Mouse (Mus musculus) midbrain, embryonic 10.5 days (tissue): Measurements from ENCODE around the gene Myo10. TPM values are rescaled to one million over a fixed set of nuclear protein-coding genes. Genes with fewer than 3 reads are reported as not detected.

Source experiments
- DNase-seq: peaks from one replicate; pipeline ENCODE4 v3.0.0-alpha.2; 2017; ENCODE audit warnings: low spot score
- H3K27ac ChIP-seq: fragments of 300-500 bp; sonication (generic); replicated peaks from 2 replicates; pipeline ENCODE4 v1.5.1; 2016; ENCODE audit warnings: mild to moderate bottlenecking
- H3K27me3 ChIP-seq: fragments of 300-500 bp; sonication (generic); 2 replicates; pipeline ENCODE4 v1.6.1; 2016; ENCODE audit warnings: low read depth, mild to moderate bottlenecking; ENCODE audit not compliant: poor library complexity, severe bottlenecking
- H3K36me3 ChIP-seq: fragments of 300-500 bp; sonication (generic); 2 replicates; pipeline ENCODE4 v1.6.1; 2016; ENCODE audit warnings: mild to moderate bottlenecking, moderate library complexity
- H3K4me1 ChIP-seq: fragments of 300-500 bp; sonication (generic); 2 replicates; pipeline ENCODE4 v1.6.1; 2016
- H3K4me3 ChIP-seq: fragments of 300-500 bp; sonication (generic); 2 replicates; pipeline ENCODE4 v1.5.1; 2016; ENCODE audit warnings: mild to moderate bottlenecking, moderate library complexity
- H3K9me3 ChIP-seq: fragments of 300-500 bp; sonication (generic); replicated peaks from 2 replicates; pipeline ENCODE4 v1.6.1; 2016; ENCODE audit warnings: mild to moderate bottlenecking
- WGBS: fragments of 180-500 bp; shearing (Covaris S2); methylation state at CpG from one replicate; pipeline ENCODE4 v1.1.7; 2016; 5-methylcytosine and 5-hydroxymethylcytosine counted together
- polyA plus RNA-seq: library from polyadenylated mRNA; unstranded; fragments of >200 nt; fragmentation: Nextera tagmentation; extraction: Ambion mirVana; gene quantifications from 2 replicates; pipeline ENCODE4 v1.2.1, GENCODE M21; 2016

The Myo10 gene
- polyA plus RNA-seq, 1 experiment from 2014 or later, result 74.7 TPM

GRCm38 (mm10) chr15:25834920-25835674, 212.8 kb downstream of the Myo10 start:
- no peak for DNase-seq
- H3K9me3 ChIP-seq, result peaks cover 7% of the 10 kb centered on the region; the same call in 1 of the 2 replicates
- H3K27me3 ChIP-seq, result no peaks in the 10 kb centered on the region
- H3K36me3 ChIP-seq, result no peaks in the 10 kb centered on the region
- 88% methylated on average over 17 of the region's 17 CpGs for WGBS
- no peaks in the 10 kb centered on the region for H3K4me1 ChIP-seq
- no peak overlapping the region for H3K27ac ChIP-seq
- H3K4me3 ChIP-seq, result no peak overlapping the region

- Histone ChIP-seq H3K4me3 (peak overlapping the region; percentile 88), H3K27me3 (peaks cover 46% of the 10 kb centered on the region), H3K9me3 (peaks cover 1% of the 10 kb centered on the region; the same call in 1 of the 2 replicates), H3K27ac (peak overlapping the region; percentile 87), H3K4me1 (peaks cover 34% of the 10 kb centered on the region), H3K36me3 (no peaks in the 10 kb centered on the region)
- peak; percentile 26 for DNase-seq
- WGBS, result 12% methylated on average over 16 of the region's 16 CpGs
These were observed 220.2 kb downstream of the Myo10 start for GRCm38 (mm10) chr15:25842462-25843085.

DNA sequence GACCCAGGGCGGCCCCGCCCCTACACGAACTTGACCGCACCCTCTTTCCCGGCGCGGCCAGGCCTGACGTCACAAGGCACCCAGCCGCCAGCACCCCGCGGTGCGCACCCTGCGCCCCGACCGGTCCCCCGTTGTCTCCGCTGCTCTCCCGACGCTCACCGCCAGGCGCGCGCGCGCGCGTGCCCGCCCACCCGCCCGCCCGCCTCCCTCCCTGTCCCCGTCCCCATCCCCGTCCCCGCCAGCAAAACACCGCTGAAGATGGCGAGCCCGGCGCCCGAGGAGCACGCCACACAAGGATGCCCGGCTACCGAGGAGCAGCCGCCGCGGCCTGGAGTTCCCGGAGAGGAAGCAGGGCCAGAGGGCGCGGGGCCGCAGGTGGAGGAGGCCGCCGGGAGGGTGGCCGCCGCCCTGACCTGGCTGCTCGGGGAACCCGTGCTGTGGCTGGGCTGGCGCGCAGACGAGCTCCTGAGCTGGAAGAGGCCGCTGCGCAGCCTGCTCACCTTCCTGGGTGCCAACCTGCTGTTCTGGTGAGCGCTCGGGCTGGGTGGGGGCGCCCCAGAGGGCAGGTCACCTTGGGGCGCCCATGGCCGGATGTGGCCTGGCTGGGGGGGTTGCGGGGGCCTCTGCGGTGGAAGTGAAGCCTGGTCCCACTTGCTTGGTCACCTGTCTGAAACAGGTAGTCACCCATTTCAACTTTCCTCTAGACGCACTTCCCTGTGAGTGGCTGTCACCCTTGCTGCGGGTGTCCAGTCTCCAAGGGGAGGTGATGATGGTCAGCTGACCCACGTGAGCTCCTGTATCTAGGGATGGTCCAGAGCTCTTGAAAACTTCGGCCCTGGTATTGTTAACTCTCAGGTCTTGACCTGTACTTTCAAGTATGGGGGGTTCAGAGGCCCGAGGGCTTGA, 221.0 kb downstream of the Myo10 start, which contains the start of gene Retreg1:
Gene Retreg1 (plus strand): TSS at position 95 of the 906 bp plus-strand sequence.
- Histone ChIP-seq H3K27ac (peak within 1 kb of the TSS; percentile 87), H3K9me3 (no peaks in the 10 kb centered on the region), H3K4me3 (peak within 1 kb of the TSS; percentile 88), H3K36me3 (no peaks in the 10 kb centered on the region), H3K27me3 (peaks cover 46% of the 10 kb centered on the region), H3K4me1 (peaks cover 34% of the 10 kb centered on the region)
- DNase-seq, result peak; percentile 69
- 1% methylated on average over 58 of the region's 72 CpGs for WGBS

GRCm38 (mm10) chr15:25844013-25844570, 221.8 kb downstream of the Myo10 start:
- 13% methylated on average over 11 of the region's 11 CpGs for WGBS
- H3K9me3 ChIP-seq, result no peaks in the 10 kb centered on the region

DNA sequence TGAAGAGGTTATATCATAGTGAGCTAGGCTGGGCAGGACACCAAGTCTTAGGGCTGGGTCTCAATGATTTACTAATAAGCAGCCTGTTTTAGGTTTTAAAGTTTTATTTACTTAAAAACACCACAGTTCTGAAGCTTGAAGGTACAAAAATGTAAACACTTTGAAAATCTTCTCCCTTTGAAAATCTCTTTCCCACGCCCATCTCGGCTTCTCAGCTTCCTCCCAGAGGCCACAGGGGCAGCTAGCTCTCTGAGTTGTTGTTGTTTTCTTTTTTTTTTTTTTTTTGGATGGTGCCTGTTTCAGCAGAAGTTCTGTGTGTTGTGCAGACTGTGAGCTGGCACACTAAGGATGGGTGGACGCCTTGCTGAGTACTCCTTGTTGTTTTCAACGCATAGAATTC, 222.4 kb downstream of the Myo10 start:
- Histone ChIP-seq H3K9me3 (no peaks in the 10 kb centered on the region), H3K4me3 (no peak overlapping the region), H3K27ac (no peak overlapping the region), H3K27me3 (peaks cover 46% of the 10 kb centered on the region), H3K36me3 (no peaks in the 10 kb centered on the region), H3K4me1 (peaks cover 34% of the 10 kb centered on the region)
- no peak for DNase-seq
- WGBS, result 60% methylated on average over 4 of the region's 4 CpGs

More at GRCm38 (mm10) chr15:25844013-25844570, 221.8 kb downstream of the Myo10 start:
- H3K27me3 ChIP-seq, result peaks cover 46% of the 10 kb centered on the region
- H3K27ac ChIP-seq, result no peak overlapping the region
- peak overlapping the region; percentile 88 for H3K4me3 ChIP-seq
- H3K4me1 ChIP-seq, result peaks cover 34% of the 10 kb centered on the region
- no peaks in the 10 kb centered on the region for H3K36me3 ChIP-seq
- DNase-seq, result no peak

GRCm38 (mm10) chr15:25847576-25848168, 225.3 kb downstream of the Myo10 start:
- 88% methylated on average over 1 of the region's 1 CpGs for WGBS
- peaks cover 26% of the 10 kb centered on the region for H3K27me3 ChIP-seq

GRCm38 (mm10) chr15:25850552-25850951, 228.2 kb downstream of the Myo10 start:
- Histone ChIP-seq H3K4me3 (no peak overlapping the region), H3K27me3 (no peaks in the 10 kb centered on the region), H3K27ac (no peak overlapping the region), H3K36me3 (no peaks in the 10 kb centered on the region), H3K9me3 (no peaks in the 10 kb centered on the region), H3K4me1 (no peaks in the 10 kb centered on the region)
- DNase-seq, result no peak
- WGBS, result 72% methylated on average over 11 of the region's 11 CpGs

More at GRCm38 (mm10) chr15:25847576-25848168, 225.3 kb downstream of the Myo10 start:
- Histone ChIP-seq H3K9me3 (no peaks in the 10 kb centered on the region), H3K36me3 (no peaks in the 10 kb centered on the region), H3K4me3 (no peak overlapping the region), H3K4me1 (peaks cover 16% of the 10 kb centered on the region), H3K27ac (no peak overlapping the region)
- no peak for DNase-seq

GRCm38 (mm10) chr15:25854270-25854904, 232.1 kb downstream of the Myo10 start:
- no peak for DNase-seq
- 72% methylated on average over 18 of the region's 18 CpGs for WGBS
- Histone ChIP-seq H3K9me3 (no peaks in the 10 kb centered on the region), H3K36me3 (no peaks in the 10 kb centered on the region), H3K27me3 (no peaks in the 10 kb centered on the region), H3K27ac (no peak overlapping the region), H3K4me3 (no peak overlapping the region), H3K4me1 (peaks cover 6% of the 10 kb centered on the region)

DNA sequence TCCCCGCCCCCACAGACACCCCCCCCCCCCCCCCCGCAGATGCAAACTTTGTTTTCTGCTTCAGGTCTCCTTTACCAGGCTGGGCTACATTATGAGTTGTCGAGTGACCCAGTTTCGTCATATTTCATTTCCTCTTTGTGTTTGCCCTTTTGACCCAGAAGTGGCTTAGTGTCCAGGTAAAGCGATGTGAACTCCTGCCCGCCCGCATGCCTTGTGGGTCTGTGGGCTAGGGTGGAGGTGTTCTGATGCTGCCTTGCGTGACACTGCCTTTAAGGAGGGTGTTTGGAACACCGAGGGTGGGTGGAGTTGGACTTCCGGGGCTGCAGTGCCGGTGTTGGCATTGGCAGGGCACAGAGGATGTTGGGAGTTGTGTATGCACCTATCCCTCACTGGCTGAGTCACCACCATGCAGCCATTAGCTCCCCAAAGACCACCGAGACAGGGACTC, 236.3 kb downstream of the Myo10 start:
- no peaks in the 10 kb centered on the region for H3K27me3 ChIP-seq
- WGBS, result 74% methylated on average over 10 of the region's 12 CpGs
- H3K9me3 ChIP-seq, result no peaks in the 10 kb centered on the region
- no peak overlapping the region for H3K4me3 ChIP-seq
- DNase-seq, result no peak
- no peaks in the 10 kb centered on the region for H3K36me3 ChIP-seq
- peaks cover 8% of the 10 kb centered on the region for H3K4me1 ChIP-seq
- H3K27ac ChIP-seq, result no peak overlapping the region

- WGBS, result 69% methylated on average over 3 of the region's 3 CpGs
These were observed 237.1 kb downstream of the Myo10 start for GRCm38 (mm10) chr15:25859469-25859868.

GRCm38 (mm10) chr15:25861900-25862299, 239.6 kb downstream of the Myo10 start:
- Histone ChIP-seq H3K27me3 (no peaks in the 10 kb centered on the region), H3K36me3 (no peaks in the 10 kb centered on the region), H3K27ac (no peak overlapping the region), H3K4me1 (peaks cover 8% of the 10 kb centered on the region), H3K4me3 (no peak overlapping the region), H3K9me3 (no peaks in the 10 kb centered on the region)
- DNase-seq, result no peak
- 86% methylated on average over 7 of the region's 7 CpGs for WGBS

More at GRCm38 (mm10) chr15:25859469-25859868, 237.1 kb downstream of the Myo10 start:
- Histone ChIP-seq H3K9me3 (no peaks in the 10 kb centered on the region), H3K27ac (no peak overlapping the region), H3K27me3 (no peaks in the 10 kb centered on the region), H3K36me3 (no peaks in the 10 kb centered on the region), H3K4me1 (peaks cover 8% of the 10 kb centered on the region), H3K4me3 (no peak overlapping the region)
- no peak for DNase-seq
